Mouse (Mus musculus) limb, embryonic 14.5 days (tissue): Measurements from ENCODE around the gene Arhgap31. TPM values are rescaled to one million over a fixed set of nuclear protein-coding genes. Genes with fewer than 3 reads are reported as not detected.

Experiments used
- ATAC-seq: fragments of 200-750 bp; cut with Nextera tagmentation; 2 replicates; pipeline ENCODE4 v1.8.0; 2017; ENCODE audit warnings: low read depth, moderate number of reproducible peaks, moderate TSS enrichment; ENCODE audit not compliant: low FRiP score
- DNase-seq: peaks from one replicate; pipeline ENCODE4 v3.0.0-alpha.2; 2015; ENCODE audit warnings: low spot score
- H3K27ac ChIP-seq: fragments of 300-500 bp; sonication (generic); replicated peaks from 2 replicates; pipeline ENCODE4 v1.5.1; 2014; ENCODE audit warnings: low read depth, mild to moderate bottlenecking, low read length, moderate library complexity, mixed read lengths
- H3K27me3 ChIP-seq: fragments of 300-500 bp; sonication (generic); 2 replicates; pipeline ENCODE4 v1.6.1; 2014; ENCODE audit warnings: low read length, mixed read lengths; ENCODE audit not compliant: control insufficient read depth, insufficient read depth
- H3K36me3 ChIP-seq: fragments of 300-500 bp; sonication (generic); 2 replicates; pipeline ENCODE4 v1.6.1; 2014; ENCODE audit warnings: mild to moderate bottlenecking, low read length, moderate library complexity, mixed read lengths; ENCODE audit not compliant: control insufficient read depth, insufficient read depth
- H3K4me1 ChIP-seq: fragments of 300-500 bp; sonication (generic); 2 replicates; pipeline ENCODE4 v1.6.1; 2014; ENCODE audit warnings: antibody characterized with exemption, low read length, mixed read lengths; ENCODE audit not compliant: control insufficient read depth, insufficient read depth
- H3K4me2 ChIP-seq: fragments of 300-500 bp; sonication (generic); replicated peaks from 2 replicates; pipeline ENCODE4 v1.6.1; 2014; ENCODE audit warnings: low read depth, mild to moderate bottlenecking, low read length, moderate library complexity; ENCODE audit not compliant: severe bottlenecking
- H3K4me3 ChIP-seq: fragments of 300-500 bp; sonication (generic); replicated peaks from 2 replicates; pipeline ENCODE4 v1.5.1; 2014; ENCODE audit warnings: low read length
- H3K9ac ChIP-seq: fragments of 300-500 bp; sonication (generic); 2 replicates; pipeline ENCODE4 v1.6.1; 2014; ENCODE audit warnings: mild to moderate bottlenecking, low read depth, low read length, moderate library complexity; ENCODE audit not compliant: severe bottlenecking
- H3K9me3 ChIP-seq: fragments of 300-500 bp; sonication (generic); 2 replicates; pipeline ENCODE4 v1.6.1; 2016; ENCODE audit warnings: low read length; ENCODE audit not compliant: control insufficient read depth
- POLR2A ChIP-seq: fragments of 200-500 bp; IDR thresholded peaks from 2 replicates; pipeline ENCODE4 v1.8.0; 2012; ENCODE audit warnings: inconsistent platforms, mild to moderate bottlenecking, moderate library complexity, borderline replicate concordance; ENCODE audit not compliant: insufficient read depth, insufficient read length; ENCODE audit errors: extremely low read depth
- WGBS: fragments of 180-500 bp; shearing (Covaris S2); extraction: QIAGEN DNeasy Blood & Tissue Kit; methylation state at CpG from one replicate; pipeline ENCODE4 v1.1.7; 2014; 5-methylcytosine and 5-hydroxymethylcytosine counted together
- polyA plus RNA-seq, 2 experiments: library from polyadenylated mRNA; depleted of rRNA in 1 of 2; stranded (reverse) in 1 of 2; unstranded in 1 of 2; fragments of >200 nt; fragmentation: Nextera tagmentation in 1 of 2; extraction: Ambion mirVana in 1 of 2; gene quantifications; 2 replicates each; pipeline versions ENCODE4 v1.2.1 to v1.2.3; 2012 to 2014

The Arhgap31 gene
- polyA plus RNA-seq, 2 experiments = 15.0 to 18.1 TPM

GRCm38 (mm10) chr16:38677171-38677570 is 35.9 kb downstream of the Arhgap31 start:
- ATAC-seq (no peak), DNase-seq (no peak)
- Histone ChIP-seq H3K4me1 (peaks cover 17% of the 10 kb centered on the region), H3K9ac (no peak overlapping the region), H3K36me3 (no peaks in the 10 kb centered on the region), H3K27ac (no peak overlapping the region), H3K9me3 (no peaks in the 10 kb centered on the region), H3K4me2 (no peak overlapping the region), H3K4me3 (no peak overlapping the region), H3K27me3 (no peaks in the 10 kb centered on the region)
- WGBS = 89% methylated on average over 6 of the region's 6 CpGs
- no peak for TF ChIP-seq POLR2A

- Histone ChIP-seq H3K9ac (no peak overlapping the region), H3K4me1 (peaks cover 17% of the 10 kb centered on the region), H3K27me3 (no peaks in the 10 kb centered on the region), H3K36me3 (no peaks in the 10 kb centered on the region), H3K4me3 (no peak overlapping the region), H3K9me3 (no peaks in the 10 kb centered on the region), H3K4me2 (no peak overlapping the region), H3K27ac (no peak overlapping the region)
- 96% methylated on average over 4 of the region's 4 CpGs for WGBS
- DNase-seq (no peak), ATAC-seq (no peak)
- no peak for TF ChIP-seq POLR2A
These were observed 36.4 kb downstream of the Arhgap31 start for GRCm38 (mm10) chr16:38676647-38677046.

- WGBS = 67% methylated on average over 9 of the region's 9 CpGs
- Histone ChIP-seq H3K4me1 (peaks cover 17% of the 10 kb centered on the region), H3K9ac (no peak overlapping the region), H3K27me3 (no peaks in the 10 kb centered on the region), H3K9me3 (no peaks in the 10 kb centered on the region), H3K4me3 (no peak overlapping the region), H3K27ac (no peak overlapping the region), H3K36me3 (no peaks in the 10 kb centered on the region), H3K4me2 (no peak overlapping the region)
- no peak for ATAC-seq
- no peak for DNase-seq
- no peak for TF ChIP-seq POLR2A
These were observed 37.3 kb downstream of the Arhgap31 start for GRCm38 (mm10) chr16:38675600-38676335.

GRCm38 (mm10) chr16:38674891-38675290 is 38.2 kb downstream of the Arhgap31 start:
- ATAC-seq (no peak), DNase-seq (no peak)
- Histone ChIP-seq H3K27me3 (no peaks in the 10 kb centered on the region), H3K27ac (no peak overlapping the region), H3K4me2 (no peak overlapping the region), H3K9ac (no peak overlapping the region), H3K4me1 (peaks cover 10% of the 10 kb centered on the region), H3K9me3 (no peaks in the 10 kb centered on the region), H3K36me3 (no peaks in the 10 kb centered on the region), H3K4me3 (no peak overlapping the region)
- 86% methylated on average over 11 of the region's 11 CpGs for WGBS
- no peak for TF ChIP-seq POLR2A

GRCm38 (mm10) chr16:38673511-38673910 is 39.6 kb downstream of the Arhgap31 start:
- no peak overlapping the region for H3K4me2 ChIP-seq
- no peaks in the 10 kb centered on the region for H3K27me3 ChIP-seq
- no peaks in the 10 kb centered on the region for H3K4me1 ChIP-seq
- H3K27ac ChIP-seq = no peak overlapping the region
- TF ChIP-seq POLR2A = no peak
- no peak overlapping the region for H3K4me3 ChIP-seq
- no peaks in the 10 kb centered on the region for H3K36me3 ChIP-seq
- DNase-seq (no peak), ATAC-seq (peak; percentile 54)
- no peaks in the 10 kb centered on the region for H3K9me3 ChIP-seq
- H3K9ac ChIP-seq = no peak overlapping the region
- WGBS = 86% methylated on average over 15 of the region's 15 CpGs

GRCm38 (mm10) chr16:38672947-38673346 is 40.1 kb downstream of the Arhgap31 start:
- no peak for DNase-seq
- no peaks in the 10 kb centered on the region for H3K4me1 ChIP-seq
- no peaks in the 10 kb centered on the region for H3K9me3 ChIP-seq
- H3K4me2 ChIP-seq = no peak overlapping the region
- WGBS = 95% methylated on average over 7 of the region's 7 CpGs
- no peak overlapping the region for H3K27ac ChIP-seq
- ATAC-seq = no peak
- TF ChIP-seq POLR2A = no peak
- no peak overlapping the region for H3K4me3 ChIP-seq
- H3K36me3 ChIP-seq = no peaks in the 10 kb centered on the region
- no peak overlapping the region for H3K9ac ChIP-seq
- H3K27me3 ChIP-seq = no peaks in the 10 kb centered on the region
